Mouse (Mus musculus) testis, adult 2 months (tissue): ENCODE measurements around the gene Fam161a.

Source experiments
- CTCF ChIP-seq: fragments of 200-500 bp; IDR thresholded peaks from 2 replicates; pipeline ENCODE4 v1.5.1; 2012; ENCODE audit warnings: low read depth, mild to moderate bottlenecking, inconsistent platforms, low read length, moderate library complexity; ENCODE audit not compliant: control insufficient read depth, insufficient read depth, insufficient replicate concordance
- POLR2A ChIP-seq: fragments of 200-500 bp; IDR thresholded peaks from 2 replicates; pipeline ENCODE4 v1.6.1; 2012; ENCODE audit warnings: low read depth, mild to moderate bottlenecking, inconsistent platforms, low read length, moderate library complexity; ENCODE audit not compliant: control insufficient read depth

- TF ChIP-seq CTCF (no peak), POLR2A (no peak)
Measured at GRCm38 (mm10) chr11:23024169-23024568, 16.8 kb downstream of the Fam161a start.
